ENCODE assay signal across 8 mouse cellular contexts in genomic region chr2:74655821-74656631, GRCm38 (mm10). TPM values are rescaled to one million over a fixed set of nuclear protein-coding genes. Genes with fewer than 3 reads are reported as not detected.
DNase-seq lines count a peak whose midpoint lies in the region; ATAC-seq and TF ChIP-seq lines count a peak whose summit lies in the region.

No protein-coding gene starts in this region.

- peaks cover 91% of the 10 kb centered on the region for H3K27me3 ChIP-seq in lung, embryonic 14.5 days (ENCODE audit: insufficient read depth, low read length)
- H3K27me3 ChIP-seq in midbrain, embryonic 14.5 days (ENCODE audit: control insufficient read depth, insufficient read depth, low read length), result peaks cover 82% of the 10 kb centered on the region

- no peaks in the 10 kb centered on the region for H3K36me3 ChIP-seq in lung, embryonic 14.5 days (ENCODE audit: insufficient read depth)
- H3K36me3 ChIP-seq in midbrain, embryonic 14.5 days (ENCODE audit: control insufficient read depth, insufficient read depth, low read length), result no peaks in the 10 kb centered on the region

- WGBS in lung, embryonic 14.5 days, result under 1% methylated on average over 55 of the region's 69 CpGs
- under 1% methylated on average over 68 of the region's 69 CpGs for WGBS in midbrain, embryonic 14.5 days

- no peak for DNase-seq in lung, embryonic 14.5 days
- DNase-seq in lung, postnatal 36 days, result no peak
- peak; percentile 58 for DNase-seq in embryo, embryonic 9.5 days (ENCODE audit: extremely low spot score)
- peak; percentile 56 for DNase-seq in induced T-regulatory cell, adult 2 months (ENCODE audit: low read depth)
- DNase-seq in midbrain, embryonic 14.5 days, result peak; percentile 74
- DNase-seq in frontal cortex, postnatal 36 days (ENCODE audit: low spot score in 2 of 2), result no peak
- DNase-seq in left cerebral cortex, adult 9 months (ENCODE audit: low spot score in 2 of 2), result no peak
- no peak for DNase-seq in right cerebral cortex, adult 2 months (ENCODE audit: low spot score in 2 of 2)

- ATAC-seq in lung, embryonic 14.5 days (ENCODE audit: insufficient read depth), result peak; percentile 23; the same call in 1 of the 2 replicates
- ATAC-seq in midbrain, embryonic 14.5 days (ENCODE audit: low FRiP score, low TSS enrichment), result no peak; the same call in 1 of the 2 replicates

- peak overlapping the region; percentile 61 for H3K4me2 ChIP-seq in lung, embryonic 14.5 days
- peak overlapping the region; percentile 51 for H3K4me2 ChIP-seq in midbrain, embryonic 14.5 days (ENCODE audit: low read length)

- H3K9me3 ChIP-seq in lung, embryonic 14.5 days (ENCODE audit: low read depth, low read length), result no peaks in the 10 kb centered on the region
- no peaks in the 10 kb centered on the region for H3K9me3 ChIP-seq in midbrain, embryonic 14.5 days (ENCODE audit: control insufficient read depth, low read length)

- 0 out of 2 replicates have a peak overlapping the region, but pooled peaks have one; percentile 26 for H3K9ac ChIP-seq in lung, embryonic 14.5 days
- H3K9ac ChIP-seq in midbrain, embryonic 14.5 days (replicated peaks; ENCODE audit: low read length), result peak overlapping the region; percentile 39; the same call in 1 of the 2 replicates

- H3K4me1 ChIP-seq in lung, embryonic 14.5 days (ENCODE audit: insufficient read depth), result no peaks in the 10 kb centered on the region
- H3K4me1 ChIP-seq in midbrain, embryonic 14.5 days (ENCODE audit: control insufficient read depth, insufficient read depth, low read length), result 0 out of 2 replicates have a peak, but pooled peaks cover 3% of the 10 kb centered on the region

- no peak for TF ChIP-seq CTCF in lung, embryonic 14.5 days (IDR thresholded peaks at IDR 0.05; ENCODE audit: low read depth)

- H3K27ac ChIP-seq in lung, embryonic 14.5 days (ENCODE audit: low read depth), result no peak overlapping the region
- H3K27ac ChIP-seq in midbrain, embryonic 14.5 days (replicated peaks; ENCODE audit: low read depth, low read length), result peak overlapping the region; percentile 60

- peak overlapping the region; percentile 37 for H3K4me3 ChIP-seq in lung, embryonic 14.5 days (ENCODE audit: low read depth, low read length)
- peak overlapping the region; percentile 32 for H3K4me3 ChIP-seq in midbrain, embryonic 14.5 days (replicated peaks; ENCODE audit: low read depth, low read length)

RNA-seq across cellular contexts. Expression of gene Evx2, which starts 3.3 kb away (rescaled TPM):
- not detected in 2 replicates for polyA plus RNA-seq in lung, embryonic 14.5 days (2014; fragmentation: Nextera tagmentation; extraction: Ambion mirVana)
- 1.2 and 1.7 TPM in 2 replicates for polyA plus RNA-seq in midbrain, embryonic 14.5 days (2014; fragmentation: Nextera tagmentation; extraction: Ambion mirVana)

RNA-seq across cellular contexts. Expression of gene Hoxd13, which starts 12.1 kb away (rescaled TPM):
- not detected in 2 replicates for polyA plus RNA-seq in lung, embryonic 14.5 days (2014; fragmentation: Nextera tagmentation; extraction: Ambion mirVana)
- 0.11 TPM in 1 of 2 replicates, not detected in the other for polyA plus RNA-seq in midbrain, embryonic 14.5 days (2014; fragmentation: Nextera tagmentation; extraction: Ambion mirVana)

RNA-seq across cellular contexts. Expression of gene Hoxd12, which starts 18.8 kb away (rescaled TPM):
- not detected in 2 replicates for polyA plus RNA-seq in lung, embryonic 14.5 days (2014; fragmentation: Nextera tagmentation; extraction: Ambion mirVana)
- polyA plus RNA-seq in midbrain, embryonic 14.5 days (2014; fragmentation: Nextera tagmentation; extraction: Ambion mirVana), result not detected in 2 replicates

RNA-seq across cellular contexts. Expression of gene Hoxd11, which starts 23.3 kb away (rescaled TPM):
- not detected in 2 replicates for polyA plus RNA-seq in lung, embryonic 14.5 days (2014; fragmentation: Nextera tagmentation; extraction: Ambion mirVana)
- polyA plus RNA-seq in midbrain, embryonic 14.5 days (2014; fragmentation: Nextera tagmentation; extraction: Ambion mirVana), result not detected in 2 replicates

RNA-seq across cellular contexts. Expression of gene Hoxd10, which starts 35.7 kb away (rescaled TPM):
- 0.14 TPM in 1 of 2 replicates, not detected in the other for polyA plus RNA-seq in lung, embryonic 14.5 days (2014; fragmentation: Nextera tagmentation; extraction: Ambion mirVana)
- polyA plus RNA-seq in midbrain, embryonic 14.5 days (2014; fragmentation: Nextera tagmentation; extraction: Ambion mirVana), result not detected in 2 replicates

Comparison
In these comparisons a context has a peak if more than half of its experiments do, and no peak if none do; other contexts are left out.
1. DNase-seq: peak in embryo, embryonic 9.5 days (single experiment), induced T-regulatory cell, adult 2 months (single experiment) and midbrain, embryonic 14.5 days (single experiment); none in lung, embryonic 14.5 days (single experiment), lung, postnatal 36 days (single experiment), frontal cortex, postnatal 36 days (0 of 2), left cerebral cortex, adult 9 months (0 of 2) and right cerebral cortex, adult 2 months (0 of 2).